Mouse (Mus musculus) frontal cortex, postnatal 25 days (tissue): ENCODE data around the gene Lcn6.
"Not testable (repeated sequence)": the region's sequence is repeated elsewhere in the genome, so short reads cannot be mapped to it uniquely, and the experiment has no call there.

Experiments
- DNase-seq, 2 experiments: peaks; one replicate each; pipeline ENCODE4 v3.0.0; 2022; ENCODE audit warnings: low spot score in 2 of 2

Gene Lcn6

GRCm38 (mm10) chr2:25676486-25676885 lies at the start of gene Lcn6:
TSS of gene Lcn6 (plus strand) at chr2:25676786.
- DNase-seq = no peak

DNA sequence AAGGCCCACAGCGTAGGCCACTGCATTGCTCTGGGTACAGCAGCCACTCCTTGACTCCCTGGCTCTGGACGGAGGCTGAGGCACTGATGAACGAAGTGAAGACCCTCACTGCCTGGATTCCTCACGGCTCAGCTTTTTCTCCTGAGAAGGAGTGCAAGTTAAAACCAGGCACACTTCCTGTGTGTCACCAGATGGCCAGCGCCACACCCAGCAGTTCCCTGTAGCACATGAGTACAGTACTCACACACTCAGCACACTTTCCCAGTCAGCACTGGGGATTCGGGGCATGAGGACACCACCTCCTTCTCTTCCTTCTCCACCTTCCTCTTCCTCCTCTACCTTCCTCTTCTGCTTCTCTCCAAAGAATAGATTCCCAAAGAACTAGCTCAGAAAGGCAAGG lies 48.8 kb upstream of the Lcn6 start, which contains the start of gene Fcna:
Fcna (minus strand) TSS at position 220 of the 400 bp plus-strand sequence.
- no peak for DNase-seq

GRCm38 (mm10) chr2:25628738-25629137 lies 47.8 kb upstream of the Lcn6 start:
- no peak for DNase-seq

- DNase-seq = no peak
Measured at GRCm38 (mm10) chr2:25633616-25634015, 43.0 kb upstream of the Lcn6 start.

GRCm38 (mm10) chr2:25634046-25634445 lies 42.5 kb upstream of the Lcn6 start:
- DNase-seq = no peak

DNA sequence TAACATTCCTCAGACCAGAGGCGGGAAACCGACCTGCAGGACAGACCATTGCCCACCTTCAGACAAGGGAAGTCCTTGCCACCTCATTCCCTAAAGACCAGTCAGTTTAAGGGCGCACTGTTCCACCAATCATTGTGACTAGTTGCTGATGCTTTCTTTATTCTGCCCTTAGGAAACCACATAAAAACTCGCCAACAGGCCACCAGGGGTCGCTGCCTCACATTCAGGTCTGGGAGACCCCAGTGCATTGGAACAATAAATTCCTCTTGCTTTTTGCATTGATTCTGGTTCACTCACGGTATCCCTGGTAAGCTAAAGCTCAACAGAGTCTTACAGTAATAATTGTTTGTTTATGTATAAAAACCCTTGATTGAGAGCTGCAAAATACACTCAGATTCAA lies 36.7 kb upstream of the Lcn6 start:
- peak; percentile 30 to 35 for DNase-seq

GRCm38 (mm10) chr2:25652902-25653301 lies 23.7 kb upstream of the Lcn6 start, which contains the start of gene Lcn8:
TSS of gene Lcn8 (plus strand) at chr2:25653120.
- DNase-seq = no peak

DNA sequence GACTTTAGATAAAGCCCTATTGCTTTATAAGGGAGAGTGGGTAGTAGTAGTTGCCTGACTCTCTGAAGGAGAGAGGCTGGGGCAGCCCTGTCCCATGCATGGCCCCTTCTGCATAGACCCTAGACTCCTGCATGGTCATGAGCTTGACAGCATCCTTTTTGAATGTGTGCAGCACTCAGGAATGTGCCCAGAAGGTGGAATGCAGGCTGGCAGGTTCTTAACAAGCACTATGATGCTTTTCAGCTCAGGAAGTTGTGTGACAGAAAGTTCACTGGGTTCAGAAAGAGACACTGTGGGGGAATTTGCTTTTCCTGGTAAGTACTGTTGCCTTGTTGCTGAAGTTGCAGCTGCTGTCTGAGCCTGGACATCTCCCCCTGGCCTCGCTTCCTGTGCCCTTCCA lies 22.1 kb upstream of the Lcn6 start:
- DNase-seq = no peak

DNA sequence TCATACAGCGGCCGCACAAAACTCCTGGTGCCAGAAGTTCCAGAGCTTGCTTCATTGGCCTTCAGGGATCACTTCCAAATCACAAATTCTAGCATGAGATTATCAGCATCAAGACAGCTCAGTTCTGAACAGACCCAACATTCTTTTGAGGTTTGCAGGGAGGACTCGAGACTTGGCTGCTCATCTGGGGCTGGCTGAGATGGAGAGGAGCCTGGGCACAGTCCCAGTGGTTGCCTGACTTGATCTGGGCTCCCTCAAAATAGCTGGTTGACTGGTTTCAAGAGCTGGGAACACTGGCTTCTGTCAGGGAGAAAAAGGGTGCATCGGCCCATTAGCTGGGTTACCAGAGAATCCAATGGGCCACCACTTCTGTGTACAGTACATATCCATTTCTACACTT lies 19.9 kb upstream of the Lcn6 start:
- DNase-seq = no peak

- DNase-seq = no peak
Measured at GRCm38 (mm10) chr2:25657246-25657645, 19.3 kb upstream of the Lcn6 start.

DNA sequence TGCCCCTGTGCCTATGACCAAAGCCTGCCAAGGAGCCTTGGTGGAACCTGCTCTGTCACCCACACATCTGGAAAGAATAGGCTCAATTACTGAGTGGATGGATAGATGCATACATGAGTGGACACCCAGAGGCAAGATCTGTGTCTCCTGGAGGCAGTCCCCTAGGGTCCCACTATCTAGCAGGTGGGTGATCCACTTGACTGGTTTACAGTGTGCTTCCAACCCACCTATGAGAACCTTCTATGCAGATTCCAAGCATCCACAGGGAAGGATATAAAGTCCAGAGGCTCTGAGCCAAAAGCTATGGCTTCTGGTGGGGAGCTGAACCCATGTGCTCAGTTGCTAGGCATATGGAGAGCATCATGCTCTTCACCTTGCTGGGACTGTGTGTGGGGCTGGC lies 18.9 kb upstream of the Lcn6 start, which contains the start of gene Lcn5:
Lcn5 (plus strand) TSS at position 301 of the 400 bp plus-strand sequence.
- DNase-seq = no peak

GRCm38 (mm10) chr2:25660279-25660678 lies 16.3 kb upstream of the Lcn6 start:
- no peak for DNase-seq

GRCm38 (mm10) chr2:25661245-25661970 lies 15.2 kb upstream of the Lcn6 start:
- DNase-seq = no peak

GRCm38 (mm10) chr2:25663511-25663910 lies 13.1 kb upstream of the Lcn6 start:
- peak; percentile 14 to 35 for DNase-seq

GRCm38 (mm10) chr2:25664125-25664524 lies 12.5 kb upstream of the Lcn6 start:
- DNase-seq = no peak

GRCm38 (mm10) chr2:25666516-25666915 lies 10.1 kb upstream of the Lcn6 start:
- DNase-seq = no peak

DNA sequence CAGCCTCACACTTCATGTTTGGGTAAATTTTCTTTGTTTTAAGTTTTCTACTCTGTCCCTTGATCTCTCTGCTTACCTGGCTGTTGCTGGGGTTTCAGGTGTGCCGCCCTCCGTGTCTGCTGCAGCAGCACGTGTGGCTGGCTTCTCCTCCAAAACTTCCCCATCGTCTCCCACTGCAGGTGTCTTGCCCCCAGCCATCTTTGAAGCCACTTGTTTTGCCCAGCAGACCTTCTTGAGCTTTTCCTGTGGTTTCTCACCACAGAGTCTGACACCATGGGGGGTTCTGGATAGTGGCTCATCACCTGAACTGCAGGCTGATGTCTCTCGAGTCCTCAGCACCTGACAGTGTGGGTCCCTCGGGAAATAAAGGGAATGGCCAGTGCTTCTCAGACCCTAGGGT lies 3.0 kb downstream of the Lcn6 start:
- no peak for DNase-seq

DNA sequence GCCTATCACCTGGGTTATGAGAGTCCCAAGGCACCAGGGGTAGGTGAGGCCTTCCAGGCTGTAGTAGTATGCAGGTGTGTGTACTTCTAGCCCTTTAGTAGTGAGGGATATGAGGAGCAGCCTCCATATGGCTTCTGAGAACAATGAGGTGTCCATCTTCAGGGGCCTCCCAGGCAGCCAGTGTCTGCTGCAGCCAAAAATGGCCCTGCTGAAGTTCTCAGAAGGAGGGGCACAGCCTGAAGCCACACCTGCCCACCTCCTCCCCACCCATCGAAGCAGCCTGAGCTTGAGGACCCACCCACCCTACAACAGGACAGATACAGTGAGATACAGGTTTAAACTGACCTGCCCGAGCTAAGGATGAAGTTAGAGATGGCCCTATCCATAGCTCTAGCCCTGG lies 5.8 kb downstream of the Lcn6 start, which contains the start of gene Lcn10:
Lcn10 (plus strand) TSS at position 301 of the 400 bp plus-strand sequence.
- no peak for DNase-seq

DNA sequence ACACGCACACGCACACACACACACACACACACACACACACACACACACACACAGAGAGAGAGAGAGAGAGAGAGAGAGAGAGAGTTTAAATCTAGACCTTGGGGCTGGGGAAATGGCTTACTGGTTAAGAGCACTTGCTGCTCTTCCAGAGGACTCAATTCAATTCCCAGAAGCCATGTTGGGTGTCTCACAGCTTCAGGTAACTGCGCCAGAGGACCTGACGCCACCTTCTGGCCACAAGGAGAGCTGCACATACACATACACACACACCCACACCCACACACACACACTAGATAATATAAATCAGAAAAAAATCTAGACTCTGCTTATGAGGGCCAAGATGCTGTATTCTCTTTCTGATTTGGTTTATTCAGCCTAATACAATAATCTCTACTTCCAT lies 10.4 kb downstream of the Lcn6 start:
- DNase-seq = no peak

GRCm38 (mm10) chr2:25694605-25695004 lies 18.0 kb downstream of the Lcn6 start:
- peak; percentile 43 to 54 for DNase-seq

DNA sequence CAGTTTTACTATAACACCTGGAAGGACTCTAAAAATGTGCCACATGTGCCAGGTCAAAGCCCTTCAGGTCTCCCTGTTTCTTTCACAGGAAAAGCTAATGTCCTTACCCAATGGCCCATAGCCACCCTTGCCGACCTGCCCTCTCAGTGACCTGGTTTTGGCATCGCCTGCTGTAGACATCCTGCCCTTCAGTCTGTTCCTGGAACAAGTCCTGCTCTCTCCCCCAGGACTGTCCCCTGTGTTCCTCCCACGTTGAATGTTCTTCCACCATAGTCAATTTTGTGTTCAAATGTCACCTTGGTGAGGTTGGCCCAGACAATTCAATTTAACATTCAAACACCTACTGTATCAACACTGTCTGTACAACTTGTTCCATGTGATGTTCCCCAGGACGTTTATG lies 20.4 kb downstream of the Lcn6 start:
- no peak for DNase-seq

- no peak for DNase-seq
Measured at GRCm38 (mm10) chr2:25698696-25699095, 22.1 kb downstream of the Lcn6 start.

DNA sequence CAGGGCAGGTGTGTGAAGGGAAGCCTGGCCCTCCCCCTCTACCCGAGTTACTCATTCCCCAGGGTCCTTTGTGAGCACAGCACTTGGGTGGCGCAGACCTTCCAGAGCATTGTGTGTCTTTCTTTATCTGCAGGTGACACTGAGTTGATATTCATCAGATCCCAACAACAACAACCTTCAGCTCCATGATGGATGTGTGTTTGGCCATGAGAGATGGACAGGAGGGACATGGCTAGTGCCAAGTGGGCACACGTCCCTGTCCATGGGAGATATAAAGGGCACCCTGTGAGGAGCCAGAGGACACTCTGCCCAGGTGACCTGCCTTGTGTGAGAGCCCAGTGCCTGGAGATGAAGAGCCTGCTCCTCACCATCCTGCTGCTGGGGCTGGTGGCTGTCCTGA lies 23.2 kb downstream of the Lcn6 start, which contains the start of gene Obp2a:
Obp2a (plus strand) TSS at position 301 of the 400 bp plus-strand sequence.
- DNase-seq = not testable (repeated sequence)

GRCm38 (mm10) chr2:25701001-25701400 lies 24.4 kb downstream of the Lcn6 start:
- DNase-seq = no peak
